Mouse (Mus musculus) forebrain, embryonic 15.5 days (tissue): ENCODE results near the gene Cib4. TPM values are rescaled to one million over a fixed set of nuclear protein-coding genes. Genes with fewer than 3 reads are reported as not detected.

ENCODE experiments used
- ATAC-seq: fragments of 200-750 bp; cut with Nextera tagmentation; replicated peaks from 2 replicates; pipeline ENCODE4 v1.8.0; 2017; ENCODE audit warnings: mild to moderate bottlenecking, moderate TSS enrichment, moderate library complexity
- H3K27ac ChIP-seq: fragments of 300-500 bp; sonication (generic); replicated peaks from 2 replicates; pipeline ENCODE4 v1.5.1; 2015; ENCODE audit warnings: mild to moderate bottlenecking, inconsistent platforms
- H3K27me3 ChIP-seq: fragments of 300-500 bp; sonication (generic); 2 replicates; pipeline ENCODE4 v1.6.1; 2015; ENCODE audit warnings: inconsistent platforms
- H3K36me3 ChIP-seq: fragments of 300-500 bp; sonication (generic); 2 replicates; pipeline ENCODE4 v1.6.1; 2015; ENCODE audit warnings: mild to moderate bottlenecking, inconsistent platforms
- H3K4me1 ChIP-seq: fragments of 300-500 bp; sonication (generic); 2 replicates; pipeline ENCODE4 v1.6.1; 2015; ENCODE audit warnings: inconsistent platforms
- H3K4me2 ChIP-seq: fragments of 300-500 bp; sonication (generic); replicated peaks from 2 replicates; pipeline ENCODE4 v1.6.1; 2015; ENCODE audit warnings: mild to moderate bottlenecking, inconsistent platforms
- H3K4me3 ChIP-seq: fragments of 300-500 bp; sonication (generic); 2 replicates; pipeline ENCODE4 v1.5.1; 2015; ENCODE audit warnings: mild to moderate bottlenecking, inconsistent platforms
- H3K9ac ChIP-seq: fragments of 300-500 bp; sonication (generic); replicated peaks from 2 replicates; pipeline ENCODE4 v1.6.1; 2015; ENCODE audit warnings: mild to moderate bottlenecking, inconsistent platforms
- H3K9me3 ChIP-seq: fragments of 300-500 bp; sonication (generic); 2 replicates; pipeline ENCODE4 v1.6.1; 2016; ENCODE audit warnings: inconsistent platforms
- WGBS: fragments of 180-500 bp; shearing (Covaris S2); methylation state at CpG from one replicate; pipeline ENCODE4 v1.1.7; 2015; ENCODE audit warnings: mixed read lengths; 5-methylcytosine and 5-hydroxymethylcytosine counted together
- polyA plus RNA-seq: library from polyadenylated mRNA; unstranded; fragments of >200 nt; fragmentation: Nextera tagmentation; extraction: Ambion mirVana; gene quantifications from 2 replicates; pipeline ENCODE4 v1.2.1, GENCODE M21; 2015

Cib4 gene
- polyA plus RNA-seq, 1 experiment from 2014 or later, result not detected

DNA sequence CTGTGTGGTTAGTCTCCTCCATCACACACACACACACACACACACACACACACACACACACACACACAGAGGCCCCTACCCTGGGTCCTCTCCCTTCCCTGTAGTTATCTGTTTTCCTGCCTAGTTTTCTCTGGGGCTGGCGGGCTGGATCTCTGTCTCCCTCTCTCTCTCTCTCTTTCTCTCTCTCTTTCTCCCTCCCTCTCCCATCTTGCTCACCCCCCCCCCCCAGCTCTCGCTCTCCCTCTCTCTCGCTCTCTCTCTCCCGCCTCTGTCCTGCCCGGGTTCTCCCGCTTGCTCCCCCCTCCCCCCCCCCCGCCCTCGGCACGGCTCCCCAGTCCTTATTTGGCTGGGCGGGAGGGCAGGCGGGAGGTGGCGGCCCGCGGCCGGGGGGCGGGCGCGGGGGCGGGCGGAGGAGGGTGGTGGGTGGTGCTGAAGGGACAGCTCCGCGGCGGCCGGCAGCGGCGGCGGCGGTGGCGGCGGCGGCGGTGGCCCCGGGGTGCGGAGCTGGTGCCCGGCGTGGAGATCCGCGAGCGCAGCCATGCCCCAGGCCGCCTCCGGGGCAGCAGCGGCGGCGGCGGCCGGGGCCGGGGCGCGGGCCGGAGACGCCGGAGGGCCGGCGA, 42.2 kb upstream of the Cib4 start, which contains the start of gene Kcnk3:
Gene Kcnk3 (plus strand): TSS at position 490 of the 620 bp plus-strand sequence.
- H3K27me3 ChIP-seq, result peaks cover 31% of the 10 kb centered on the region
- peak within 1 kb of the TSS; percentile 72 for H3K9ac ChIP-seq
- WGBS, result under 1% methylated on average over 36 of the region's 54 CpGs
- no peaks in the 10 kb centered on the region for H3K9me3 ChIP-seq
- no peaks in the 10 kb centered on the region for H3K36me3 ChIP-seq
- peak; percentile 69 for ATAC-seq
- H3K27ac ChIP-seq, result peak within 1 kb of the TSS; percentile 74
- H3K4me2 ChIP-seq, result peak within 1 kb of the TSS; percentile 95
- H3K4me1 ChIP-seq, result peaks cover 18% of the 10 kb centered on the region
- H3K4me3 ChIP-seq, result peak within 1 kb of the TSS; percentile 69

DNA sequence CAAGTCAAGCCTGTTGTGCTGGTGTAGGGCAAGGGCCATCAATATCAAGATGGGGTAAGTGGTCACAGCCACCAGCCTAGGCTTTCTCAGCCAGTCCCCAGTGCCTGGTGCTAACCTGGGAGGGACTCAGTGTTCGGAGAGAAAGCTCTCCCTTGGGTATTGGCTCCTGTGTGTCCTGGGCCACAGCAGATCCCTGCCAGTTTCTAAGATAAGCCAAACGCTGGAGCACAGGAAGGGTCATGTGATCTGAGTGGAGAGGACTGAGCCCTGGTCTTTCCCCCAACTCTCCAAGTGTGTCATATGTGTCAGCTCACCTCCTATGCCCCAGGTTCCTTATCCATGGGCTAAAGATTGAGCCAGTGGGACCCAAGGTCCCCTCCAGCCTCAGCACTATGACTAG, 41.5 kb upstream of the Cib4 start:
- Histone ChIP-seq H3K36me3 (no peaks in the 10 kb centered on the region), H3K4me1 (peaks cover 18% of the 10 kb centered on the region), H3K27ac (no peak overlapping the region; the same call in 1 of the 2 replicates), H3K9me3 (no peaks in the 10 kb centered on the region), H3K4me3 (peak overlapping the region; percentile 69; the same call in 1 of the 2 replicates), H3K9ac (no peak overlapping the region), H3K4me2 (peak overlapping the region; percentile 95), H3K27me3 (peaks cover 31% of the 10 kb centered on the region)
- WGBS, result 24% methylated on average over 2 of the region's 2 CpGs
- ATAC-seq, result 0 out of 2 replicates have a peak, but pooled peaks have one; percentile 2

DNA sequence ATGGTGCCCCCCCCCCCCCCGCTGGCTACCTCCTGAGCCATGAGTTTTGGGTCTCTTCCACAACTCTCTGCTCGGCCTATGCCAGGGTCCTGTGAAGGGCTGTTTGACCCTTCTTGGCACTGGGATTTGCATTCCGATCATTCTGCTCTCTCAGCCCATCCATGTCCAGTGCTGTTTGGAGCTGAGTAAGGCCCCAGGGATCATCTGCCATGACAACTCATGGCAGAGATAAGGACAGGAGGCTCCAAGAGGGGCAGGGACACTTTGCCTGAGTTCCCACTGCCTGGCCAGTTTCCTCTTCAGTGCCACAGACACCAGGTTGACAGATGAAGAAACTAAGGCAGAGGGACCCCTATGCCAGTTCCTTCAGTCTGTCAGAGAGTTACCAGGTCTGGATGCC, 41.0 kb upstream of the Cib4 start:
- Histone ChIP-seq H3K9me3 (no peaks in the 10 kb centered on the region), H3K27ac (no peak overlapping the region), H3K27me3 (peaks cover 31% of the 10 kb centered on the region), H3K9ac (no peak overlapping the region), H3K4me3 (no peak overlapping the region), H3K4me1 (peaks cover 18% of the 10 kb centered on the region), H3K4me2 (no peak overlapping the region), H3K36me3 (no peaks in the 10 kb centered on the region)
- no peak for ATAC-seq
- WGBS, result 71% methylated on average over 3 of the region's 3 CpGs

DNA sequence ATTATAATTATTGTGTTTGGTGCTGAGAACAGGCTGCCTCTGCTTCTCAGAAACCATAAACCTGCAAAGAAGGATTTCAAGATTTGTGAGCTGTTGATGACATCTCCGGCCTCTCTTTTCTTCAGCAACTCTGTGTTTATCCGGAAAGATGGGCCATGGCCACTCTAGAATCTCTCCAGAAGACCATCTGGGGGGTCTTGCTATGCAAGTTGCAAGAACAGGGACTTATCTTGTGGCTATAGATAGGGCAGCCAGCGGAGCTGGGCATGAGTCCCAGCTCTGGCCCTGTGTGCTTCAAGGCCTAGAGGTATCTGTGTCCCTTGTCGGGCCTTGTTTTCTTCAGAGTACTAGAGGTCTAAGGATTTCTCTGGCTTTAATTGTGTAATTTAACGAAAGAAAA, 36.4 kb upstream of the Cib4 start:
- H3K36me3 ChIP-seq, result no peaks in the 10 kb centered on the region
- peaks cover 12% of the 10 kb centered on the region for H3K4me1 ChIP-seq
- no peaks in the 10 kb centered on the region for H3K9me3 ChIP-seq
- no peak overlapping the region for H3K4me2 ChIP-seq
- H3K27me3 ChIP-seq, result peaks cover 14% of the 10 kb centered on the region; the same call in 1 of the 2 replicates
- WGBS, result 81% methylated on average over 5 of the region's 5 CpGs
- no peak for ATAC-seq
- no peak overlapping the region for H3K27ac ChIP-seq
- no peak overlapping the region for H3K4me3 ChIP-seq
- H3K9ac ChIP-seq, result no peak overlapping the region

DNA sequence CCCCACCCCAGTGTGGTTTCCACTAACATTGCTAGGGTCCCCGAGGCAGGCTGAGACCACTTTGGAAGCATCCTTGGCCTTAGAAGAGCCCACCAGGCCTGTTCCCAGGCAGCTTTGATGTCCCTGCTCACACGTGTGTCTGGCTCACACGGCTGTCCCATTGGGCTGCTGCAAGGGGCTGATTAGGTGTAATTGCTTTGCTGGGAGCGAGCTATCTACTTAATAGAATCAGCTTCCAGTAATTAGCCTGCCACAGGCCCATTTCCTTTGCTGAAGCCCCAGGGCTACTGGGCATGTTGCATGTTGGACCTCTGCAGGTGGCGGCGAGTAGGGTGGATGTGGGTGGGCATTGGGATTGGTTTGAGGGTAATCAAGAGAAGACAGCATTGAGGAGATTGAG, 35.1 kb upstream of the Cib4 start:
- H3K9ac ChIP-seq, result no peak overlapping the region
- no peak overlapping the region for H3K4me2 ChIP-seq
- H3K27me3 ChIP-seq, result peaks cover 3% of the 10 kb centered on the region; the same call in 1 of the 2 replicates
- H3K36me3 ChIP-seq, result no peaks in the 10 kb centered on the region
- H3K4me3 ChIP-seq, result no peak overlapping the region
- no peak overlapping the region for H3K27ac ChIP-seq
- ATAC-seq, result no peak
- peaks cover 12% of the 10 kb centered on the region for H3K4me1 ChIP-seq
- no peaks in the 10 kb centered on the region for H3K9me3 ChIP-seq
- 37% methylated on average over 6 of the region's 6 CpGs for WGBS

DNA sequence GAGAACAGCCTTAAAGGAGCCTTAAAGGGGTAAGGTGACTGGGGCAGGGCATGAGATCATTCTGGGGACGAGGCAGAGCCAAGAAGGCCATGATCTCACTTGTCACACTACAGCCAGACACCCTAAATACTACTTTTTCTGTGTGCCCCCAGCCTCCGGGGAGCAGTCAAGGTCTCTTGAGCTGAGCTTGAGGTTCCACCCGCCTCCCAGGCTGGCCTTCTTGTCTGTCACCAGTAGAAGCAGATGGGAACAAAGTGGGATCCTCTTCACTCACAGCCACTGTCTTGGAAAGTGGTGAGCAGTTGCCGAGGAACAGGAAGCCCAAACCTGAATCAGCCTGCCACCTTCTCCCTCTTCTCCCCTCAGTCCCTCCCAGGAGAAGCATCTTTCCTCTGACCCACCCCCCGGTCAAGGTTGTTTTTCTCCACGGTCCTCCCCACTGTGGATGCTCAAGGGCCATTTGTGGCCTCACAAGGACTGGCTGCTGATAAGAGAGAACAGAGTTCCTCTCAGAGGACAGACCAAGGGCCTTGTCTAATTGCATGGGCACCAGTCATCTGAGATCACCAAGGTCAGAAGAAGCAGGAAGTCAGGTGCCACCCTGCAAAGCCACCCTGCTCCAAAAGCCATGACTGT, 32.9 kb upstream of the Cib4 start:
- no peaks in the 10 kb centered on the region for H3K36me3 ChIP-seq
- H3K27ac ChIP-seq, result peak overlapping the region; percentile 53

DNA sequence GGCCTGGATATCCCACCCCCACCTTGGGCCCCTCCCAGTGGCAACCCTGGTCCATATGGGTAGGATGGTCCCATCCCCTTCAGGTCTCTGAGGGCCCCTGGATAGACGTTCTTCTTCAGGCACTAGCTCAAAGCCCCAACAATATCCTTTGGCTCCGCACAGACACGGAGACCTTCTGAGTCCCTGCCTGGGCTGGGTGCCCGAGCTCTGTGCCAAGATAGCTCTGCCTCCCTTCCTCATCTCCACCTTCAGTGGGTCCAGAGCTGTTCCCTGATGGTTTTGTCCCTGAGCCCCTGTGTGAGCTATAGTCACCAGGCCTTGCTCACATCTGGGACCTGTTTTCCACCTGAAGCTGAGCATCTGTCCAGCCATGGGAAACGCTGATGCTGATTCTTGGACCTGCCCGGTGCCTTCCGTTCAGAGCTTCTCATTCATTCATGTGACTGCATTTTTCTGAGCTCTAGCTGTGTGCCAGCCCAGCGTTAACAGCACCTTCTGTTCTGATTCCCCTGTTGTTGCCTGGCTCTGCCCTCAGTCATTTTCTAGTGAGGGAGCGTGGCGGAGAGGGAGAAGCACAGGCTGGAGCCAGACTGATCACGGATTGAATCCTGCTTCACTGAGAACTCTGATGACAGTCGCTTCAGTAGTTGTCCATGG, 32.1 kb upstream of the Cib4 start:
- 68% methylated on average over 12 of the region's 12 CpGs for WGBS

More for the DNA sequence above, 32.9 kb upstream of the Cib4 start:
- Histone ChIP-seq H3K9ac (no peak overlapping the region), H3K9me3 (no peaks in the 10 kb centered on the region), H3K4me2 (no peak overlapping the region), H3K4me1 (peaks cover 12% of the 10 kb centered on the region), H3K4me3 (no peak overlapping the region), H3K27me3 (no peaks in the 10 kb centered on the region)
- 78% methylated on average over 6 of the region's 6 CpGs for WGBS
- ATAC-seq, result no peak

DNA sequence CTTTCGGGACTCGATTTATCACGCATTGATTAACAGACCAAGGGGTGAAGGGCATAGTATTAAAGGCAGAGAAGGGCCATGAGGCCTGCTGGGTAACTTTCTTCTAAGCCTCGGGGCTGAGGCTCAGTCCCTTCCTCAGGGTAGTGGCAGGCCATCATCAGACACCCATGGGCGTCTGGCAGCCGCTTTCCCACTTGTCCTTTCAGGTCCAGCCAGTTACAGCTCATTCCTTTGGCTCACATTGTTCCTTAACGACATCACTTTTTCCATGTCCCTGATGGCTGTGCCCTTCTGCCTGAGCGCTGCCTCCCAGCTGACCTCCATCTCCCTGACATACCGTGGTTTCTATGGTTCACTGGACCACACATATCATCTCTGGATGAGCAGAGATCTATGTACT, 31.6 kb upstream of the Cib4 start:
- Histone ChIP-seq H3K27ac (no peak overlapping the region), H3K4me1 (peaks cover 12% of the 10 kb centered on the region), H3K27me3 (no peaks in the 10 kb centered on the region), H3K9me3 (no peaks in the 10 kb centered on the region), H3K4me3 (no peak overlapping the region), H3K36me3 (no peaks in the 10 kb centered on the region), H3K9ac (no peak overlapping the region), H3K4me2 (no peak overlapping the region)
- ATAC-seq, result no peak
- 71% methylated on average over 9 of the region's 9 CpGs for WGBS

More for the DNA sequence above, 32.1 kb upstream of the Cib4 start:
- Histone ChIP-seq H3K9me3 (no peaks in the 10 kb centered on the region), H3K4me1 (peaks cover 12% of the 10 kb centered on the region), H3K4me3 (no peak overlapping the region), H3K27ac (peak overlapping the region; percentile 53), H3K27me3 (no peaks in the 10 kb centered on the region), H3K36me3 (no peaks in the 10 kb centered on the region), H3K4me2 (no peak overlapping the region), H3K9ac (no peak overlapping the region)
- ATAC-seq, result peak; percentile 55; the same call in 1 of the 2 replicates

DNA sequence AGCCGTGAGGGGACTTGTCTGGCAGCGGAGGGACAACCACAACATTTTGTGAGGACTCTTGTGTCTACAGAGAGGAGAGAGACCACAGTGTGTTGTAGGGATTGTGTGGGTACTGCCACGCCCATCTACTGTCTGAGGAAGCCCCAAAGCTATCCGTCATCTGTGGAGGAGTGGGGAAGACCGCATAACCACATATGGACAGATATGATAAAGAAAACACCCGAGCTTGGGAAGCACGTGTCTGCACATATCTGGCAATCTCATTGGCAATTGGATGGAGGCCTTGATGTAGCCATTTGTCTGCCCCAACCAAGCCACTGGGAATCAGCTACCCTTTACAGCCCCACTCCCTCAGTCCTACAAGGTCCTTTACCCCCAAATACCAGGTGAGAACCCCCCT, 30.6 kb upstream of the Cib4 start:
- H3K9ac ChIP-seq, result no peak overlapping the region
- 87% methylated on average over 7 of the region's 7 CpGs for WGBS
- H3K4me3 ChIP-seq, result no peak overlapping the region
- no peaks in the 10 kb centered on the region for H3K9me3 ChIP-seq
- H3K36me3 ChIP-seq, result no peaks in the 10 kb centered on the region
- no peak overlapping the region for H3K27ac ChIP-seq
- no peak overlapping the region for H3K4me2 ChIP-seq
- H3K27me3 ChIP-seq, result no peaks in the 10 kb centered on the region
- ATAC-seq, result no peak
- H3K4me1 ChIP-seq, result peaks cover 12% of the 10 kb centered on the region

DNA sequence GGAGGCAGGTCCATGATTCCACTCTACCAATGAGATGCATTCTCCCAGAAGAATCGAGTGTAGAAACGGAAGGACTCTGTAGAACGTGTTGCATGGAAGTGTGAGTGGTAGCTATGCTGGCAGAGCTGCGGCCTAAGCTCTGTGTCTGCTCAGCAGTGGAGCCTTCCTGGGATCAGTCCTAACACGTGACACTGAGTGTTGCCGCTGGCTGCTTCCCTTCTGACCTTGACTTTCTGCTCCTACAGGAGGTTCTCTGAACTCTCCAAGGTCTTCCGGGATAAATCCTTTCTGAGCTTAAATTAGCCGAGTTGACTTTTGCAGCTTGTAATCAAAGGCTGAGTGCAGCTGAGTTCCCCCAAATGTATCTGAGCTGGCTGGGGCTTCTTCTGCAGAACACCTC, 28.7 kb upstream of the Cib4 start:
- 91% methylated on average over 8 of the region's 8 CpGs for WGBS
- Histone ChIP-seq H3K4me3 (no peak overlapping the region), H3K4me1 (peaks cover 12% of the 10 kb centered on the region), H3K27ac (no peak overlapping the region), H3K27me3 (no peaks in the 10 kb centered on the region), H3K9me3 (no peaks in the 10 kb centered on the region), H3K9ac (no peak overlapping the region), H3K4me2 (no peak overlapping the region), H3K36me3 (no peaks in the 10 kb centered on the region)
- ATAC-seq, result no peak

DNA sequence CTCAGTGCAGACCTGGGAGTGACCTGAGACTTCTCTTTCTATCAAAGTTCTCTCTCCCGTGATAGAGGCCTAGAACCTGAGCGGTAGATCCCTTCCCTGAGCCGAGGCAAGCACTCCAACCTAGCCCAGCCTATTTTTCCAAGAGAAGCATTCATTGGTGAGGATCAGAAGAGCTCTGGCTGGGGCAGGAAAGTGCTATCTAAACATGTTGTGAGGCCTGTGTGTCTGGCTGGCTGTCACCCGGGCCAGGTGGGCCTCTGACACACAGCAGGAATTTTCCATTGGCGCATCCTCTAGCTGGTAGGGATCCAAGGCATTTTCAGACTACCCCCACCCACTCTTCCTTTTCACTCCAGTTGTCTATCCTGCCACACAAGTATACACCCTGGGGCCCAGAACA, 26.2 kb upstream of the Cib4 start:
- no peaks in the 10 kb centered on the region for H3K36me3 ChIP-seq
- no peak overlapping the region for H3K27ac ChIP-seq
- no peaks in the 10 kb centered on the region for H3K4me1 ChIP-seq
- H3K27me3 ChIP-seq, result no peaks in the 10 kb centered on the region
- no peak overlapping the region for H3K9ac ChIP-seq
- no peaks in the 10 kb centered on the region for H3K9me3 ChIP-seq
- WGBS, result 83% methylated on average over 5 of the region's 5 CpGs
- H3K4me2 ChIP-seq, result no peak overlapping the region
- H3K4me3 ChIP-seq, result no peak overlapping the region
- no peak for ATAC-seq

DNA sequence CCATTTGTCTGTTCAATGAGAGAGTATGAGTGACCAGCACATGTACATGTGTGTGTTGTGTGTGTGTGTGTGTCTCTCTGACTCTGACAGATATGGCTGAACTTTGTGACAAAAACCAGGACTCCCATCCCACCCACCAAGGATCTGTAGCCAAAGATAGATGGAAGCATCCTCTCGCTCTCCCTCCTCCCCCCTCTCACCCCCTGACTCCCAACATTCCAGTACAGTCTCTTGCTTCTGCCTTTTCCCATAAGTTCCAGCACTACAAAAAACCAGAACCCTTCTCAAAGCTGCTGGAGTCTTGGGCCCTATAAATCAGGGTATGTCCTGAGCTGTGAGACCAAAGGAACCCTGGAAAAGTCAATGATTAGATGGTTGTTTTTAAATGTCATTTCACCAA, 22.8 kb upstream of the Cib4 start:
- no peak overlapping the region for H3K9ac ChIP-seq
- H3K36me3 ChIP-seq, result no peaks in the 10 kb centered on the region
- H3K27ac ChIP-seq, result no peak overlapping the region
- ATAC-seq, result no peak
- H3K4me2 ChIP-seq, result no peak overlapping the region
- H3K4me3 ChIP-seq, result no peak overlapping the region
- 100% methylated on average over 1 of the region's 1 CpGs for WGBS
- H3K27me3 ChIP-seq, result no peaks in the 10 kb centered on the region
- H3K9me3 ChIP-seq, result no peaks in the 10 kb centered on the region
- H3K4me1 ChIP-seq, result no peaks in the 10 kb centered on the region
